Mouse (Mus musculus) liver, adult 2 months (tissue): ENCODE data around the gene Spout1.

Experiments used
- CTCF ChIP-seq: fragments of 200-500 bp; IDR thresholded peaks from 2 replicates; pipeline ENCODE4 v1.5.1; 2011; ENCODE audit warnings: low read depth, low read length, control low read depth
- POLR2A ChIP-seq: fragments of 200-500 bp; IDR thresholded peaks from 2 replicates; pipeline ENCODE4 v1.6.1; 2011; ENCODE audit warnings: low read length, control low read depth; ENCODE audit not compliant: insufficient read depth; ENCODE audit errors: extremely low read depth

DNA sequence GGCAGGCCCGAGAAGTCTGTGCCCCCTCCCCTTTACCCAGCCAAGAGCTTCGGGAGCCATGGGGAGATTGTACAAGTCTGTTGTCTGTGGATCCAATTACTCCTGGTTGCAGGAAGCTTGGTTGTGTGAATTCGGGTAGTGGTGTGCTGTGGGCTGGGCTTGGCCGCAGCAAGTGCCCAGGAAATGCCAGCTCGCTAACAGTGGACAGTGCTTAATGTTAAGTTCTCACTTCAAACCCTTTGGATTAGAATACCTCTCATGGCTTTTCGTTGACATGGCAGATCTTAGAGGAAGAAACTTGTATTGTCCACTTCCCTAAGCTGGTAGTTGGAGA lies 43.9 kb downstream of the Spout1 start:
- no peak for TF ChIP-seq CTCF
- TF ChIP-seq POLR2A = no peak
